Mouse (Mus musculus) MEL (cell line): ENCODE measurements around the gene Sfrp4. TPM values are rescaled to one million over a fixed set of nuclear protein-coding genes. Genes with fewer than 3 reads are reported as not detected.

Experiments used
- DNase-seq: peaks from one replicate; pipeline ENCODE4 v3.0.0; 2011; ENCODE audit warnings: low read depth, low spot score
- H3K27ac ChIP-seq: 2 replicates; pipeline ENCODE4 v1.5.1; 2012; ENCODE audit warnings: low read depth, mild to moderate bottlenecking, control low read depth, low read length, moderate library complexity; ENCODE audit not compliant: control insufficient read depth
- H3K27me3 ChIP-seq, 2 experiments: fragments of 150-350 bp in 1 of 2; sonication (generic) in 1 of 2; 2 replicates each; pipeline ENCODE4 v1.6.1; 2012; ENCODE audit warnings: low read length in 2 of 2, mild to moderate bottlenecking in 2 of 2, improper control_type of control experiment in 1 of 2, moderate library complexity in 1 of 2; ENCODE audit not compliant: insufficient read depth in 2 of 2, control insufficient read depth in 1 of 2
- H3K36me3 ChIP-seq, 2 experiments: 2 replicates each; pipeline ENCODE4 v1.6.1; 2012 to 2014; ENCODE audit warnings: low read length in 2 of 2, improper control_type of control experiment in 1 of 2, inconsistent platforms in 1 of 2, mild to moderate bottlenecking in 1 of 2; ENCODE audit not compliant: insufficient read depth in 2 of 2, control insufficient read depth in 1 of 2
- H3K4me1 ChIP-seq, 2 experiments: fragments of 150-350 bp in 1 of 2; sonication (generic) in 1 of 2; 2 replicates each; pipeline ENCODE4 v1.6.1; 2012; ENCODE audit warnings: low read length in 2 of 2, improper control_type of control experiment in 1 of 2, mild to moderate bottlenecking in 1 of 2; ENCODE audit not compliant: insufficient read depth in 2 of 2, control insufficient read depth in 1 of 2
- H3K4me3 ChIP-seq, 2 experiments: fragments of 150-350 bp in 1 of 2; sonication (generic) in 1 of 2; 2 replicates each; pipeline ENCODE4 v1.5.1; 2012; ENCODE audit warnings: low read depth in 2 of 2, low read length in 2 of 2, mild to moderate bottlenecking in 2 of 2, moderate library complexity in 2 of 2, control low read depth in 1 of 2, improper control_type of control experiment in 1 of 2; ENCODE audit not compliant: control insufficient read depth in 1 of 2, insufficient read depth in 1 of 2
- H3K79me2 ChIP-seq: 2 replicates; pipeline ENCODE4 v1.6.1; 2012; ENCODE audit warnings: mild to moderate bottlenecking, low read length, moderate library complexity; ENCODE audit not compliant: control insufficient read depth, poor library complexity, insufficient read depth
- H3K9ac ChIP-seq: 2 replicates; pipeline ENCODE4 v1.6.1; 2012; ENCODE audit warnings: low read depth, mild to moderate bottlenecking, control low read depth, low read length, moderate library complexity; ENCODE audit not compliant: control insufficient read depth, poor library complexity, severe bottlenecking
- H3K9me3 ChIP-seq: fragments of 150-350 bp; sonication (generic); replicated peaks from 2 replicates; pipeline ENCODE4 v1.6.1; 2012; ENCODE audit warnings: mild to moderate bottlenecking, low read length, improper control_type of control experiment, moderate library complexity; ENCODE audit not compliant: insufficient read depth
- BHLHE40 ChIP-seq: IDR thresholded peaks from 2 replicates; pipeline ENCODE4 v1.6.1; 2012; ENCODE audit warnings: low read depth, mild to moderate bottlenecking, inconsistent platforms, low read length, improper control_type of control experiment, borderline replicate concordance
- CHD2 ChIP-seq: IDR thresholded peaks from 2 replicates; pipeline ENCODE4 v1.6.1; 2011; ENCODE audit warnings: low read length, improper control_type of control experiment
- ELF1 ChIP-seq: IDR thresholded peaks from 2 replicates; pipeline ENCODE4 v1.6.1; 2014; ENCODE audit warnings: low read depth, mild to moderate bottlenecking, inconsistent platforms, low read length, improper control_type of control experiment, moderate library complexity
- ETS1 ChIP-seq: IDR thresholded peaks from 2 replicates; pipeline ENCODE4 v1.6.1; 2012; ENCODE audit warnings: low read depth, mild to moderate bottlenecking, inconsistent platforms, low read length, improper control_type of control experiment, moderate library complexity
- MYB ChIP-seq: IDR thresholded peaks from 2 replicates; pipeline ENCODE4 v1.6.1; 2011; ENCODE audit warnings: mild to moderate bottlenecking, low read depth, low read length, improper control_type of control experiment
- POLR2A ChIP-seq, 2 experiments: IDR thresholded peaks; 2 replicates each; pipeline ENCODE4 v1.6.1; 2011 to 2012; ENCODE audit warnings: low read length in 2 of 2, mild to moderate bottlenecking in 2 of 2, control low read depth in 1 of 2, improper control_type of control experiment in 1 of 2, low read depth in 1 of 2, moderate library complexity in 1 of 2; ENCODE audit not compliant: control insufficient read depth in 1 of 2, insufficient read depth in 1 of 2, poor library complexity in 1 of 2
- POLR2AphosphoS2 ChIP-seq: IDR thresholded peaks from 2 replicates; pipeline ENCODE4 v1.6.1; 2011; ENCODE audit warnings: low read length, improper control_type of control experiment
- RAD21 ChIP-seq: IDR thresholded peaks from 2 replicates; pipeline ENCODE4 v1.6.1; 2011; ENCODE audit warnings: mild to moderate bottlenecking, low read depth, low read length, improper control_type of control experiment
- RCOR1 ChIP-seq: IDR thresholded peaks from 2 replicates; pipeline ENCODE4 v1.6.1; 2012; ENCODE audit warnings: low read depth, mild to moderate bottlenecking, inconsistent platforms, low read length, improper control_type of control experiment
- TAL1 ChIP-seq: IDR thresholded peaks from 2 replicates; pipeline ENCODE4 v1.6.1; 2012; ENCODE audit warnings: mild to moderate bottlenecking, inconsistent platforms, low read length, moderate library complexity, mixed read lengths
- UBTF ChIP-seq: IDR thresholded peaks from 2 replicates; pipeline ENCODE4 v1.6.1; 2012; ENCODE audit warnings: low read depth, mild to moderate bottlenecking, inconsistent platforms, low read length, improper control_type of control experiment, moderate library complexity, borderline replicate concordance; ENCODE audit not compliant: insufficient read depth
- USF1 ChIP-seq: IDR thresholded peaks from 2 replicates; pipeline ENCODE4 v1.6.1; 2014; ENCODE audit warnings: low read depth, mild to moderate bottlenecking, inconsistent platforms, low read length, improper control_type of control experiment, moderate library complexity
- polyA plus RNA-seq, 2 experiments: library from polyadenylated mRNA; stranded (reverse) in 1 of 2; unstranded in 1 of 2; fragments of >175 nt in 1 of 2; fragments of >200 nt in 1 of 2; gene quantifications; 2 replicates each; pipeline versions ENCODE4 v1.2.1 to v1.2.4; 2012; ENCODE audit warnings: low replicate concordance in 2 of 2, low read depth in 1 of 2; ENCODE audit not compliant: insufficient read length in 2 of 2, insufficient read depth in 1 of 2, missing spikeins in 1 of 2
- total RNA-seq: library from RNA; depleted of rRNA; stranded (reverse); fragments of 300-350 nt; gene quantifications from 2 replicates; pipeline ENCODE4 v1.2.3, GENCODE M21; 2012; rRNA removed

The Sfrp4 gene
- total and polyA plus RNA-seq, 3 experiments, result 0.19 TPM; not detected in 2

GRCm38 (mm10) chr13:19674025-19674424 is 51.1 kb downstream of the Sfrp4 start:
- no peaks in the 10 kb centered on the region for H3K4me1 ChIP-seq
- H3K27ac ChIP-seq, result no peak overlapping the region
- H3K36me3 ChIP-seq, result no peaks in the 10 kb centered on the region
- no peak overlapping the region for H3K4me3 ChIP-seq
- H3K79me2 ChIP-seq, result no peaks in the 10 kb centered on the region
- peaks cover 2% of the 10 kb centered on the region in 2 experiments; a peak in 3 of 4 replicates for H3K27me3 ChIP-seq
- no peak overlapping the region for H3K9ac ChIP-seq
- DNase-seq, result no peak
- no peak for TF ChIP-seq ELF1
- TF ChIP-seq TAL1, result no peak
- H3K9me3 ChIP-seq, result no peaks in the 10 kb centered on the region

GRCm38 (mm10) chr13:19674601-19675000 is 51.7 kb downstream of the Sfrp4 start:
- Histone ChIP-seq H3K9ac (no peak overlapping the region), H3K4me1 (no peaks in the 10 kb centered on the region), H3K36me3 (no peaks in the 10 kb centered on the region), H3K79me2 (no peaks in the 10 kb centered on the region), H3K4me3 (no peak overlapping the region), H3K27ac (no peak overlapping the region), H3K27me3 (peaks cover 2% of the 10 kb centered on the region in 2 experiments; a peak in 3 of 4 replicates), H3K9me3 (no peaks in the 10 kb centered on the region)
- no peak for TF ChIP-seq ETS1
- TF ChIP-seq BHLHE40, result no peak
- TF ChIP-seq RAD21, result no peak
- no peak for TF ChIP-seq RCOR1
- no peak for TF ChIP-seq USF1
- no peak for TF ChIP-seq CHD2
- TF ChIP-seq POLR2AphosphoS2, result no peak
- no peak for TF ChIP-seq MYB
- no peak for TF ChIP-seq ELF1
- no peak for TF ChIP-seq POLR2A (IDR thresholded peaks at IDR 0.05; ENCODE audit: control insufficient read depth in 1 of 2, insufficient read depth in 1 of 2, low read depth in 1 of 2, low read length in 2 of 2, poor library complexity in 1 of 2)
- TF ChIP-seq UBTF, result no peak
- no peak for DNase-seq

Other genes starting within 250 kb of the Sfrp4 start
- 16.1 and 16.7 TPM in 2 replicates for gene Stard3nl, start 227.3 kb upstream of the Sfrp4 start, total RNA-seq
- 10 to 100 TPM in 1 of 2 experiments, not detected in 1; 22.9 TPM for gene Stard3nl, start 227.3 kb upstream of the Sfrp4 start, polyA plus RNA-seq
- gene Epdr1, start 3.2 kb upstream of the Sfrp4 start, total RNA-seq, result not detected in 2 replicates
- not detected for gene Epdr1, start 3.2 kb upstream of the Sfrp4 start, polyA plus RNA-seq
- gene Nme8, start 74.7 kb downstream of the Sfrp4 start, total RNA-seq, result not detected in 2 replicates
- not detected for gene Nme8, start 74.7 kb downstream of the Sfrp4 start, polyA plus RNA-seq
- gene Gpr141, start 201.2 kb downstream of the Sfrp4 start, total RNA-seq, result not detected in 2 replicates
- gene Gpr141, start 201.2 kb downstream of the Sfrp4 start, polyA plus RNA-seq, result not detected